Mouse (Mus musculus): ENCODE measurements around the gene Cldn24. TPM values are rescaled to one million over a fixed set of nuclear protein-coding genes. Genes with fewer than 3 reads are reported as not detected.
A peak's percentile ranks its signal among the peaks of the same experiment; 100 is the strongest.

The Cldn24 gene
- polyA plus RNA-seq, 1 experiment from 2014 or later, result not detected

- Histone ChIP-seq H3K4me3 (ENCODE audit: control insufficient read depth in 1 of 2, insufficient read depth in 1 of 2, low read depth in 1 of 2, low read length in 2 of 2) (no peak overlapping the region), H3K9ac (ENCODE audit: low read length) (no peak overlapping the region), H3K9me3 (ENCODE audit: control insufficient read depth, low read length) (no peaks in the 10 kb centered on the region), H3K4me1 (ENCODE audit: control insufficient read depth in 2 of 2, insufficient read depth in 2 of 2, low read length in 2 of 2) (peaks cover 0 to 4% of the 10 kb centered on the region in 2 experiments; a peak in 3 of 4 replicates), H3K27ac (replicated peaks in 1 of 2; ENCODE audit: control insufficient read depth in 1 of 2, insufficient read depth in 1 of 2, low read depth in 2 of 2, low read length in 2 of 2) (no peak overlapping the region), H3K4me2 (ENCODE audit: low read length) (no peak overlapping the region), H3K36me3 (ENCODE audit: control insufficient read depth, insufficient read depth, low read length) (no peaks in the 10 kb centered on the region), H3K27me3 (ENCODE audit: control insufficient read depth, insufficient read depth, low read length) (no peaks in the 10 kb centered on the region)
- no peak; the same call in 1 of the 2 replicates for ATAC-seq (ENCODE audit: insufficient number of reproducible peaks, insufficient read depth, low FRiP score, low read depth)
- 96% methylated on average over 15 of the region's 15 CpGs for WGBS
These were observed 35.6 kb upstream of the Cldn24 start for GRCm38 (mm10) chr8:47786323-47786722.

- WGBS, result 20% methylated on average over 10 of the region's 10 CpGs
These were observed 34.2 kb upstream of the Cldn24 start for GRCm38 (mm10) chr8:47787705-47788104.

GRCm38 (mm10) chr8:47791986-47792385 is 30.0 kb upstream of the Cldn24 start:
- Histone ChIP-seq H3K27me3 (ENCODE audit: control insufficient read depth, insufficient read depth, low read length) (no peaks in the 10 kb centered on the region), H3K9ac (ENCODE audit: low read length) (no peak overlapping the region), H3K36me3 (ENCODE audit: control insufficient read depth, insufficient read depth, low read length) (no peaks in the 10 kb centered on the region), H3K9me3 (ENCODE audit: control insufficient read depth, low read length) (0 out of 2 replicates have a peak, but pooled peaks cover 2% of the 10 kb centered on the region), H3K4me3 (ENCODE audit: control insufficient read depth in 1 of 2, insufficient read depth in 1 of 2, low read depth in 1 of 2, low read length in 2 of 2) (no peak overlapping the region), H3K4me1 (ENCODE audit: control insufficient read depth in 2 of 2, insufficient read depth in 2 of 2, low read length in 2 of 2) (peaks cover 0 to 4% of the 10 kb centered on the region in 2 experiments; a peak in 3 of 4 replicates), H3K4me2 (ENCODE audit: low read length) (no peak overlapping the region), H3K27ac (replicated peaks in 1 of 2; ENCODE audit: control insufficient read depth in 1 of 2, insufficient read depth in 1 of 2, low read depth in 2 of 2, low read length in 2 of 2) (no peak overlapping the region)
- 69% methylated on average over 9 of the region's 9 CpGs for whole genome bisulfite sequencing
- no peak for ATAC-seq (ENCODE audit: insufficient number of reproducible peaks, insufficient read depth, low FRiP score, low read depth)

More at GRCm38 (mm10) chr8:47787705-47788104, 34.2 kb upstream of the Cldn24 start:
- no peak for ATAC-seq (ENCODE audit: insufficient number of reproducible peaks, insufficient read depth, low FRiP score, low read depth)
- Histone ChIP-seq H3K9ac (ENCODE audit: low read length) (no peak overlapping the region), H3K36me3 (ENCODE audit: control insufficient read depth, insufficient read depth, low read length) (no peaks in the 10 kb centered on the region), H3K4me2 (ENCODE audit: low read length) (peak overlapping the region; percentile 28), H3K4me1 (ENCODE audit: control insufficient read depth in 2 of 2, insufficient read depth in 2 of 2, low read length in 2 of 2) (peaks cover 0 to 4% of the 10 kb centered on the region in 2 experiments; a peak in 3 of 4 replicates), H3K4me3 (ENCODE audit: control insufficient read depth in 1 of 2, insufficient read depth in 1 of 2, low read depth in 1 of 2, low read length in 2 of 2) (no peak overlapping the region), H3K27ac (replicated peaks in 1 of 2; ENCODE audit: control insufficient read depth in 1 of 2, insufficient read depth in 1 of 2, low read depth in 2 of 2, low read length in 2 of 2) (peak overlapping the region in 1 of 2 experiments; percentile 15; a peak in 2 of 4 replicates), H3K9me3 (ENCODE audit: control insufficient read depth, low read length) (no peaks in the 10 kb centered on the region), H3K27me3 (ENCODE audit: control insufficient read depth, insufficient read depth, low read length) (no peaks in the 10 kb centered on the region)

- Histone ChIP-seq H3K27ac (replicated peaks in 1 of 2; ENCODE audit: control insufficient read depth in 1 of 2, insufficient read depth in 1 of 2, low read depth in 2 of 2, low read length in 2 of 2) (no peak overlapping the region), H3K4me1 (ENCODE audit: control insufficient read depth in 2 of 2, insufficient read depth in 2 of 2, low read length in 2 of 2) (no peaks in the 10 kb centered on the region; a peak in 1 of 4 replicates), H3K9ac (ENCODE audit: low read length) (no peak overlapping the region), H3K27me3 (ENCODE audit: control insufficient read depth, insufficient read depth, low read length) (no peaks in the 10 kb centered on the region), H3K9me3 (ENCODE audit: control insufficient read depth, low read length) (0 out of 2 replicates have a peak, but pooled peaks cover 2% of the 10 kb centered on the region), H3K36me3 (ENCODE audit: control insufficient read depth, insufficient read depth, low read length) (no peaks in the 10 kb centered on the region), H3K4me2 (ENCODE audit: low read length) (no peak overlapping the region), H3K4me3 (ENCODE audit: control insufficient read depth in 1 of 2, insufficient read depth in 1 of 2, low read depth in 1 of 2, low read length in 2 of 2) (no peak overlapping the region)
- no peak for ATAC-seq (ENCODE audit: insufficient number of reproducible peaks, insufficient read depth, low FRiP score, low read depth)
- WGBS, result 45% methylated on average over 6 of the region's 6 CpGs
These were observed 22.5 kb upstream of the Cldn24 start for GRCm38 (mm10) chr8:47799438-47799837.

GRCm38 (mm10) chr8:47802349-47802748 is 19.6 kb upstream of the Cldn24 start:
- no peaks in the 10 kb centered on the region for H3K36me3 ChIP-seq (ENCODE audit: control insufficient read depth, insufficient read depth, low read length)
- no peaks in the 10 kb centered on the region; a peak in 1 of 4 replicates for H3K4me1 ChIP-seq (ENCODE audit: control insufficient read depth in 2 of 2, insufficient read depth in 2 of 2, low read length in 2 of 2)
- H3K4me2 ChIP-seq (ENCODE audit: low read length), result no peak overlapping the region
- H3K27me3 ChIP-seq (ENCODE audit: control insufficient read depth, insufficient read depth, low read length), result no peaks in the 10 kb centered on the region
- no peak overlapping the region for H3K4me3 ChIP-seq (ENCODE audit: control insufficient read depth in 1 of 2, insufficient read depth in 1 of 2, low read depth in 1 of 2, low read length in 2 of 2)
- ATAC-seq (ENCODE audit: insufficient number of reproducible peaks, insufficient read depth, low FRiP score, low read depth), result no peak
- no peak overlapping the region for H3K27ac ChIP-seq (replicated peaks in 1 of 2; ENCODE audit: control insufficient read depth in 1 of 2, insufficient read depth in 1 of 2, low read depth in 2 of 2, low read length in 2 of 2)
- 66% methylated on average over 2 of the region's 2 CpGs for WGBS
- H3K9ac ChIP-seq (ENCODE audit: low read length), result no peak overlapping the region
- 0 out of 2 replicates have a peak, but pooled peaks cover 2% of the 10 kb centered on the region for H3K9me3 ChIP-seq (ENCODE audit: control insufficient read depth, low read length)

- Histone ChIP-seq H3K4me3 (ENCODE audit: control insufficient read depth in 1 of 2, insufficient read depth in 1 of 2, low read depth in 1 of 2, low read length in 2 of 2) (no peak overlapping the region), H3K36me3 (ENCODE audit: control insufficient read depth, insufficient read depth, low read length) (no peaks in the 10 kb centered on the region), H3K27ac (replicated peaks in 1 of 2; ENCODE audit: control insufficient read depth in 1 of 2, insufficient read depth in 1 of 2, low read depth in 2 of 2, low read length in 2 of 2) (no peak overlapping the region), H3K27me3 (ENCODE audit: control insufficient read depth, insufficient read depth, low read length) (no peaks in the 10 kb centered on the region), H3K9ac (ENCODE audit: low read length) (no peak overlapping the region), H3K4me2 (ENCODE audit: low read length) (no peak overlapping the region), H3K4me1 (ENCODE audit: control insufficient read depth in 2 of 2, insufficient read depth in 2 of 2, low read length in 2 of 2) (no peaks in the 10 kb centered on the region; a peak in 1 of 4 replicates), H3K9me3 (ENCODE audit: control insufficient read depth, low read length) (0 out of 2 replicates have a peak, but pooled peaks cover 2% of the 10 kb centered on the region)
- 79% methylated on average over 1 of the region's 1 CpGs for WGBS
- ATAC-seq (ENCODE audit: insufficient number of reproducible peaks, insufficient read depth, low FRiP score, low read depth), result no peak
These were observed 17.7 kb upstream of the Cldn24 start for GRCm38 (mm10) chr8:47804262-47804661.

GRCm38 (mm10) chr8:47809970-47810665 is 11.8 kb upstream of the Cldn24 start:
- H3K27ac ChIP-seq (replicated peaks in 1 of 2; ENCODE audit: control insufficient read depth in 1 of 2, insufficient read depth in 1 of 2, low read depth in 2 of 2, low read length in 2 of 2), result peak overlapping the region; percentile 43 to 64
- no peak overlapping the region for H3K4me3 ChIP-seq (ENCODE audit: control insufficient read depth in 1 of 2, insufficient read depth in 1 of 2, low read depth in 1 of 2, low read length in 2 of 2)
- H3K9ac ChIP-seq (ENCODE audit: low read length), result no peak overlapping the region
- peaks cover 7 to 8% of the 10 kb centered on the region in 2 experiments; a peak in 3 of 4 replicates for H3K4me1 ChIP-seq (ENCODE audit: control insufficient read depth in 2 of 2, insufficient read depth in 2 of 2, low read length in 2 of 2)
- H3K36me3 ChIP-seq (ENCODE audit: control insufficient read depth, insufficient read depth, low read length), result no peaks in the 10 kb centered on the region
- H3K4me2 ChIP-seq (ENCODE audit: low read length), result no peak overlapping the region
- H3K27me3 ChIP-seq (ENCODE audit: control insufficient read depth, insufficient read depth, low read length), result no peaks in the 10 kb centered on the region
- ATAC-seq (ENCODE audit: insufficient number of reproducible peaks, insufficient read depth, low FRiP score, low read depth), result no peak
- no peaks in the 10 kb centered on the region for H3K9me3 ChIP-seq (ENCODE audit: control insufficient read depth, low read length)
- 62% methylated on average over 14 of the region's 14 CpGs for WGBS
